ENCODE assay signal across 9 mouse cellular contexts in genomic region chr16:23279879-23280741, GRCm38 (mm10). TPM values are rescaled to one million over a fixed set of nuclear protein-coding genes. Genes with fewer than 3 reads are reported as not detected.
DNase-seq lines count a peak whose midpoint lies in the region; ATAC-seq and TF ChIP-seq lines count a peak whose summit lies in the region.
"Had no signal": no experiment of that assay in that cellular context is flagged by ENCODE, and none has a peak within 500 bp of the region (broad histone marks: within the 10 kb centered on the region; RNA-seq: fewer than 3 reads in every experiment).

No protein-coding gene starts in this region.

- H3K27me3 ChIP-seq in embryonic facial prominence, embryonic 11.5 days (ENCODE audit: control insufficient read depth, insufficient read depth, low read length), result no peaks in the 10 kb centered on the region
- H3K27me3 ChIP-seq in embryonic facial prominence, embryonic 10.5 days (replicated peaks; ENCODE audit: low read depth, poor library complexity, severe bottlenecking), result no peaks in the 10 kb centered on the region
- H3K27me3 ChIP-seq in myocyte (ENCODE audit: control insufficient read depth, insufficient read depth, insufficient read length), result no peaks in the 10 kb centered on the region
- H3K27me3 ChIP-seq in midbrain, embryonic 14.5 days (ENCODE audit: control insufficient read depth, insufficient read depth, low read length), result no peaks in the 10 kb centered on the region
- H3K27me3 ChIP-seq: neural tube, embryonic 12.5 days had no signal

- peaks cover 5% of the 10 kb centered on the region for H3K79me2 ChIP-seq in myocyte (ENCODE audit: control insufficient read depth, insufficient read depth)

- no peak overlapping the region for H3K9ac ChIP-seq in embryonic facial prominence, embryonic 11.5 days (replicated peaks; ENCODE audit: low read length)
- no peak overlapping the region for H3K9ac ChIP-seq in midbrain, embryonic 14.5 days (replicated peaks; ENCODE audit: low read length)
- H3K9ac ChIP-seq: neural tube, embryonic 12.5 days had no signal

- no peaks in the 10 kb centered on the region for H3K4me1 ChIP-seq in embryonic facial prominence, embryonic 11.5 days (ENCODE audit: control insufficient read depth, insufficient read depth, low read length)
- peaks cover 3% of the 10 kb centered on the region; the same call in 1 of the 2 replicates for H3K4me1 ChIP-seq in embryonic facial prominence, embryonic 10.5 days
- H3K4me1 ChIP-seq in cortical plate, adult 2 months (ENCODE audit: control insufficient read depth, insufficient read depth, low read length), result peaks cover 3% of the 10 kb centered on the region; the same call in 1 of the 2 replicates
- 0 out of 2 replicates have a peak, but pooled peaks cover 6% of the 10 kb centered on the region for H3K4me1 ChIP-seq in midbrain, embryonic 14.5 days (ENCODE audit: control insufficient read depth, insufficient read depth, low read length)
- H3K4me1 ChIP-seq: neural tube, embryonic 12.5 days had no signal

- H3K4me3 ChIP-seq in embryonic facial prominence, embryonic 11.5 days (ENCODE audit: low read depth, low read length), result no peak overlapping the region
- no peak overlapping the region for H3K4me3 ChIP-seq in embryonic facial prominence, embryonic 10.5 days
- H3K4me3 ChIP-seq in cortical plate, adult 2 months (ENCODE audit: insufficient read depth, low read length), result peak overlapping the region; percentile 8; the same call in 1 of the 2 replicates
- H3K4me3 ChIP-seq in myocyte, result no peak overlapping the region
- H3K4me3 ChIP-seq in midbrain, embryonic 14.5 days (replicated peaks; ENCODE audit: low read depth, low read length), result no peak overlapping the region
- H3K4me3 ChIP-seq: neural tube, embryonic 12.5 days had no signal

- H3K36me3 ChIP-seq in embryonic facial prominence, embryonic 11.5 days (replicated peaks; ENCODE audit: control insufficient read depth, insufficient read depth, low read depth, low read length), result no peaks in the 10 kb centered on the region
- H3K36me3 ChIP-seq in embryonic facial prominence, embryonic 10.5 days (replicated peaks), result peaks cover 15% of the 10 kb centered on the region
- no peaks in the 10 kb centered on the region for H3K36me3 ChIP-seq in myocyte (ENCODE audit: control insufficient read depth, insufficient read depth)
- H3K36me3 ChIP-seq in midbrain, embryonic 14.5 days (ENCODE audit: control insufficient read depth, insufficient read depth, low read length), result no peaks in the 10 kb centered on the region
- H3K36me3 ChIP-seq: neural tube, embryonic 12.5 days had no signal

- TF ChIP-seq CTCF in cortical plate, adult 2 months (IDR thresholded peaks at IDR 0.05; ENCODE audit: extremely low read depth, insufficient read depth, low read length), result no peak

- no peak for ATAC-seq in embryonic facial prominence, embryonic 11.5 days (replicated peaks; ENCODE audit: insufficient number of reproducible peaks, low FRiP score, low TSS enrichment, low read depth)
- ATAC-seq in cerebellum, adult (ENCODE audit: insufficient number of reproducible peaks, low FRiP score, low TSS enrichment), result no peak
- ATAC-seq in midbrain, embryonic 14.5 days (ENCODE audit: low FRiP score, low TSS enrichment), result no peak

- H3K27ac ChIP-seq in embryonic facial prominence, embryonic 11.5 days (replicated peaks; ENCODE audit: low read depth, low read length), result no peak overlapping the region
- no peak overlapping the region for H3K27ac ChIP-seq in embryonic facial prominence, embryonic 10.5 days (replicated peaks)
- H3K27ac ChIP-seq in cortical plate, adult 2 months (ENCODE audit: insufficient read depth, low read length), result peak overlapping the region; percentile 79
- H3K27ac ChIP-seq in midbrain, embryonic 14.5 days (replicated peaks; ENCODE audit: low read depth, low read length), result no peak overlapping the region
- H3K27ac ChIP-seq: neural tube, embryonic 12.5 days had no signal

- no peak for TF ChIP-seq POLR2A in cortical plate, adult 2 months (IDR thresholded peaks at IDR 0.05; ENCODE audit: extremely low read depth, insufficient read depth, low read length)
- no peak for TF ChIP-seq POLR2A in myocyte (IDR thresholded peaks at IDR 0.05; ENCODE audit: insufficient read length, low read depth)

- H3ac ChIP-seq in myocyte (ENCODE audit: control insufficient read depth, insufficient read length), result no peak overlapping the region

- H3K9me3 ChIP-seq in embryonic facial prominence, embryonic 11.5 days (replicated peaks; ENCODE audit: control insufficient read depth, low read length), result no peaks in the 10 kb centered on the region
- no peaks in the 10 kb centered on the region for H3K9me3 ChIP-seq in embryonic facial prominence, embryonic 10.5 days
- no peaks in the 10 kb centered on the region for H3K9me3 ChIP-seq in midbrain, embryonic 14.5 days (ENCODE audit: control insufficient read depth, low read length)
- H3K9me3 ChIP-seq: neural tube, embryonic 12.5 days had no signal

- no peak overlapping the region for H3K4me2 ChIP-seq in embryonic facial prominence, embryonic 11.5 days (ENCODE audit: low read depth, low read length)
- H3K4me2 ChIP-seq in myocyte (ENCODE audit: low read depth), result peak overlapping the region; percentile 36
- H3K4me2 ChIP-seq in midbrain, embryonic 14.5 days (ENCODE audit: low read length), result no peak overlapping the region
- H3K4me2 ChIP-seq: neural tube, embryonic 12.5 days had no signal

- peak; percentile 46 for DNase-seq in embryonic facial prominence, embryonic 11.5 days (ENCODE audit: low spot score)
- no peak for DNase-seq in embryonic facial prominence, embryonic 10.5 days (ENCODE audit: low spot score)
- peak; percentile 98 for DNase-seq in 416B (ENCODE audit: low read depth)
- DNase-seq in cerebellum, postnatal 14 days, result no peak
- no peak for DNase-seq in midbrain, embryonic 14.5 days

- WGBS in embryonic facial prominence, embryonic 11.5 days, result 63% methylated on average over 9 of the region's 9 CpGs
- WGBS in embryonic facial prominence, embryonic 10.5 days, result 70% methylated on average over 9 of the region's 9 CpGs
- 80% methylated on average over 9 of the region's 9 CpGs for WGBS in midbrain, embryonic 14.5 days

TF ChIP-seq in myocyte, 11 proteins besides CTCF, POLR2A, EP300 and RAD21:
- peak in 1 of 3 experiments; percentile 11 for TF ChIP-seq MYOG (IDR thresholded peaks at IDR 0.05; ENCODE audit: control insufficient read depth in 1 of 3, insufficient read depth in 1 of 3, insufficient read length in 2 of 3, low read depth in 2 of 3)
- no peak for TF ChIP-seq REST (IDR thresholded peaks at IDR 0.05; ENCODE audit: insufficient read depth, insufficient read length)
TF ChIP-seq in myocyte: peak in this region for 1.

RNA-seq across cellular contexts. Expression of gene St6gal1, which starts 55.6 kb away (rescaled TPM):
- polyA plus RNA-seq in embryonic facial prominence, embryonic 11.5 days (2014; fragmentation: Nextera tagmentation; extraction: Ambion mirVana), result 34.9 and 36.6 TPM in 2 replicates
- polyA plus RNA-seq in embryonic facial prominence, embryonic 10.5 days (2016; fragmentation: Nextera tagmentation; extraction: Ambion mirVana), result 27.3 and 28.9 TPM in 2 replicates
- polyA plus RNA-seq in cortical plate, adult 2 months (2012; rRNA removed), result 13.3 and 13.5 TPM in 2 replicates
- 5.7 TPM for polyA plus RNA-seq in myocyte (2012; fragmentation: generic; extraction: Trizol)
- polyA plus RNA-seq in midbrain, embryonic 14.5 days (2014; fragmentation: Nextera tagmentation; extraction: Ambion mirVana), result 28.5 and 30.6 TPM in 2 replicates

Comparison
In these comparisons a context has a peak if more than half of its experiments do, and no peak if none do; other contexts are left out.
1. DNase-seq: peak in embryonic facial prominence, embryonic 11.5 days (single experiment) and 416B (single experiment); none in embryonic facial prominence, embryonic 10.5 days (single experiment), cerebellum, postnatal 14 days (0 of 2) and midbrain, embryonic 14.5 days (single experiment).